Mouse (Mus musculus): ENCODE measurements around the gene Frmd8.

GRCm38 (mm10) chr19:5863776-5864175 is 11.3 kb downstream of the Frmd8 start:
- TF ChIP-seq CTCF (IDR thresholded peaks at IDR 0.05; ENCODE audit: low read depth) (no peak), EP300 (optimal IDR thresholded peaks at IDR 0.05) (no peak)
